Mouse (Mus musculus): ENCODE measurements around the gene Gna15. TPM values are rescaled to one million over a fixed set of nuclear protein-coding genes. Genes with fewer than 3 reads are reported as not detected.

Gene Gna15
- polyA plus RNA-seq, 1 experiment = 1.5 TPM

DNA sequence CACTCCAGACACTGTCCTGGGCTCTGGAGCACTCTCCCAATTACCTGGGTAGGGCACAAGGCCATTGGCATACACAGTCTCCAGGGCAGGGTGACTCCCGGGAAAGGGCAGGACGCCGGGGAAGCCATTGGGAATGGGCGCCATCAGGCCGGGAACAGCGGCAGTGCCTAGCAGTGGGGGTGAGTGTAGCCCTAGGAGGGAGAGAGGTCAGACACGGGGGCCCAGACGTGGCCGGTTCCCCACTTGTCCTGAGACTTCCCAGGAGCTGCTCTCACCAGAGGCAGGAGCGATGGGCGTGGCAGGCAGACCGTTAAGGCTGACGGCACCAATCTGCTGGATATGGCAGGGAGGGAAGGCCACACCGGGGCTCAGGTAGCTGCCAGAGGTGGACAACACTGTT is 57.1 kb downstream of the Gna15 start:
- 48% methylated on average over 14 of the region's 14 CpGs for WGBS
- TF ChIP-seq POLR2A (IDR thresholded peaks at IDR 0.05; ENCODE audit: low read depth, low read length) (no peak), CTCF (IDR thresholded peaks at IDR 0.05; ENCODE audit: extremely low read depth, insufficient read length, insufficient replicate concordance, low read depth, low read length) (no peak)
- H3K36me3 ChIP-seq (ENCODE audit: control insufficient read depth, insufficient read depth, low read length) = no peaks in the 10 kb centered on the region
- H3K4me1 ChIP-seq (ENCODE audit: control insufficient read depth, insufficient read depth, insufficient read length, low read length) = peaks cover 60% of the 10 kb centered on the region
- H3K27ac ChIP-seq (ENCODE audit: insufficient read depth, low read depth, low read length) = peak overlapping the region; percentile 4; the same call in 1 of the 2 replicates
- H3K4me3 ChIP-seq (ENCODE audit: low read depth, low read length) = no peak overlapping the region
- H3K27me3 ChIP-seq (ENCODE audit: control insufficient read depth, insufficient read depth, low read length) = peaks cover 6% of the 10 kb centered on the region

GRCm38 (mm10) chr10:81466066-81466465 is 58.0 kb downstream of the Gna15 start:
- WGBS = 62% methylated on average over 2 of the region's 2 CpGs
- H3K27me3 ChIP-seq (ENCODE audit: control insufficient read depth, insufficient read depth, low read length) = peaks cover 2% of the 10 kb centered on the region; the same call in 1 of the 2 replicates
- no peak for TF ChIP-seq POLR2A (IDR thresholded peaks at IDR 0.05; ENCODE audit: low read depth, low read length)
- no peaks in the 10 kb centered on the region for H3K36me3 ChIP-seq (ENCODE audit: control insufficient read depth, insufficient read depth, low read length)
- no peak overlapping the region for H3K27ac ChIP-seq (ENCODE audit: insufficient read depth, low read depth, low read length)
- no peak overlapping the region for H3K4me3 ChIP-seq (ENCODE audit: low read depth, low read length)
- peaks cover 61% of the 10 kb centered on the region for H3K4me1 ChIP-seq (ENCODE audit: control insufficient read depth, insufficient read depth, insufficient read length, low read length)

- H3K36me3 ChIP-seq (ENCODE audit: control insufficient read depth, insufficient read depth, low read length) = no peaks in the 10 kb centered on the region
- TF ChIP-seq POLR2A (IDR thresholded peaks at IDR 0.05; ENCODE audit: low read depth, low read length) (no peak), CTCF (IDR thresholded peaks at IDR 0.05; ENCODE audit: extremely low read depth, insufficient read length, insufficient replicate concordance, low read depth, low read length) (no peak)
- peak overlapping the region; percentile 94 for H3K27ac ChIP-seq (ENCODE audit: insufficient read depth, low read depth, low read length)
- H3K4me3 ChIP-seq (ENCODE audit: low read depth, low read length) = peak overlapping the region; percentile 53; the same call in 1 of the 2 replicates
- WGBS = 5% methylated on average over 5 of the region's 5 CpGs
- peaks cover 6% of the 10 kb centered on the region for H3K27me3 ChIP-seq (ENCODE audit: control insufficient read depth, insufficient read depth, low read length)
- H3K4me1 ChIP-seq (ENCODE audit: control insufficient read depth, insufficient read depth, insufficient read length, low read length) = peaks cover 57% of the 10 kb centered on the region
These were observed 58.8 kb downstream of the Gna15 start for GRCm38 (mm10) chr10:81465265-81465645.

GRCm38 (mm10) chr10:81464405-81465264 is 59.4 kb downstream of the Gna15 start:
- H3K27me3 ChIP-seq (ENCODE audit: control insufficient read depth, insufficient read depth, low read length) = peaks cover 8% of the 10 kb centered on the region
- TF ChIP-seq POLR2A (IDR thresholded peaks at IDR 0.05; ENCODE audit: low read depth, low read length) = no peak
- TF ChIP-seq CTCF (IDR thresholded peaks at IDR 0.05; ENCODE audit: extremely low read depth, insufficient read length, insufficient replicate concordance, low read depth, low read length) = no peak
- WGBS = 3% methylated on average over 33 of the region's 33 CpGs
- peak overlapping the region; percentile 94 for H3K27ac ChIP-seq (ENCODE audit: insufficient read depth, low read depth, low read length)
- peak overlapping the region; percentile 59 for H3K4me3 ChIP-seq (ENCODE audit: low read depth, low read length)
- H3K4me1 ChIP-seq (ENCODE audit: control insufficient read depth, insufficient read depth, insufficient read length, low read length) = peaks cover 57% of the 10 kb centered on the region
- H3K36me3 ChIP-seq (ENCODE audit: control insufficient read depth, insufficient read depth, low read length) = no peaks in the 10 kb centered on the region

- no peaks in the 10 kb centered on the region for H3K36me3 ChIP-seq (ENCODE audit: control insufficient read depth, insufficient read depth, low read length)
- H3K4me3 ChIP-seq (ENCODE audit: low read depth, low read length) = peak overlapping the region; percentile 59
- H3K4me1 ChIP-seq (ENCODE audit: control insufficient read depth, insufficient read depth, insufficient read length, low read length) = peaks cover 53% of the 10 kb centered on the region
- no peak for TF ChIP-seq POLR2A (IDR thresholded peaks at IDR 0.05; ENCODE audit: low read depth, low read length)
- no peak for TF ChIP-seq CTCF (IDR thresholded peaks at IDR 0.05; ENCODE audit: extremely low read depth, insufficient read length, insufficient replicate concordance, low read depth, low read length)
- H3K27ac ChIP-seq (ENCODE audit: insufficient read depth, low read depth, low read length) = no peak overlapping the region
- WGBS = 44% methylated on average over 4 of the region's 4 CpGs
- H3K27me3 ChIP-seq (ENCODE audit: control insufficient read depth, insufficient read depth, low read length) = peaks cover 8% of the 10 kb centered on the region
These were observed 60.5 kb downstream of the Gna15 start for GRCm38 (mm10) chr10:81463531-81463930.

- Histone ChIP-seq H3K4me1 (ENCODE audit: control insufficient read depth, insufficient read depth, insufficient read length, low read length) (peaks cover 47% of the 10 kb centered on the region), H3K36me3 (ENCODE audit: control insufficient read depth, insufficient read depth, low read length) (no peaks in the 10 kb centered on the region), H3K27me3 (ENCODE audit: control insufficient read depth, insufficient read depth, low read length) (peaks cover 8% of the 10 kb centered on the region), H3K27ac (ENCODE audit: insufficient read depth, low read depth, low read length) (no peak overlapping the region), H3K4me3 (ENCODE audit: low read depth, low read length) (no peak overlapping the region)
- 73% methylated on average over 7 of the region's 7 CpGs for WGBS
- TF ChIP-seq POLR2A (IDR thresholded peaks at IDR 0.05; ENCODE audit: low read depth, low read length) (no peak), CTCF (IDR thresholded peaks at IDR 0.05; ENCODE audit: extremely low read depth, insufficient read length, insufficient replicate concordance, low read depth, low read length) (no peak)
These were observed 61.1 kb downstream of the Gna15 start for GRCm38 (mm10) chr10:81462917-81463316.

DNA sequence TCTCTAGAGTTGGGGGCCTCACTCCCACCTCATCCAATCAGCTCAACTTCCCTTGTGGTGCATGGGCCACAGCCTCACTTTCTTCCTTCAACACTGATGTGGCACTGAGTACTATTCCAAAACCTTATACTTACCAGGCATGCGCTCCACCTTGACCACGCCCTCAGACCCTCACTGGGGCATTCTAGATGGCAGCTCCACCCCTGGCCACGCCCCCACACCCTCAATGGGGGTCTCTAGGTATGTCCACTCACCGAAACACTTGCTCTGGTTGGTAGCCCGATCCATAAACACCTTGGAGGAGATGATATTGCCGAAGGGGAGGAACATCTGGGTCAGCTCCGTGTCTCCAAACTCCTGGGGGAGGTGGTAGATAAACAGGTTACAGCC is 61.6 kb downstream of the Gna15 start:
- H3K27me3 ChIP-seq (ENCODE audit: control insufficient read depth, insufficient read depth, low read length) = peaks cover 8% of the 10 kb centered on the region
- H3K27ac ChIP-seq (ENCODE audit: insufficient read depth, low read depth, low read length) = no peak overlapping the region
- peaks cover 42% of the 10 kb centered on the region for H3K4me1 ChIP-seq (ENCODE audit: control insufficient read depth, insufficient read depth, insufficient read length, low read length)
- 38% methylated on average over 7 of the region's 7 CpGs for WGBS
- no peaks in the 10 kb centered on the region for H3K36me3 ChIP-seq (ENCODE audit: control insufficient read depth, insufficient read depth, low read length)
- no peak for TF ChIP-seq POLR2A (IDR thresholded peaks at IDR 0.05; ENCODE audit: low read depth, low read length)
- no peak for TF ChIP-seq CTCF (IDR thresholded peaks at IDR 0.05; ENCODE audit: extremely low read depth, insufficient read length, insufficient replicate concordance, low read depth, low read length)
- peak overlapping the region; percentile 50 for H3K4me3 ChIP-seq (ENCODE audit: low read depth, low read length)
